Mouse (Mus musculus) ES-Bruce4 (cell line): ENCODE measurements at regions not wholly inside any gene's neighbourhood (a gene's known extent, or its start where the extent isn't known, plus 50 kb on each side); places are given as distances from the start of the nearest gene placed in this dataset.

Experiments
- EP300 ChIP-seq: IDR thresholded peaks from 2 replicates; pipeline ENCODE4 v1.6.1; 2011; ENCODE audit warnings: low read depth, low read length; ENCODE audit not compliant: insufficient read depth
- POLR2A ChIP-seq: IDR thresholded peaks from one replicate; pipeline ENCODE4 v1.8.1; 2011; ENCODE audit warnings: low read length; ENCODE audit not compliant: insufficient read depth

DNA sequence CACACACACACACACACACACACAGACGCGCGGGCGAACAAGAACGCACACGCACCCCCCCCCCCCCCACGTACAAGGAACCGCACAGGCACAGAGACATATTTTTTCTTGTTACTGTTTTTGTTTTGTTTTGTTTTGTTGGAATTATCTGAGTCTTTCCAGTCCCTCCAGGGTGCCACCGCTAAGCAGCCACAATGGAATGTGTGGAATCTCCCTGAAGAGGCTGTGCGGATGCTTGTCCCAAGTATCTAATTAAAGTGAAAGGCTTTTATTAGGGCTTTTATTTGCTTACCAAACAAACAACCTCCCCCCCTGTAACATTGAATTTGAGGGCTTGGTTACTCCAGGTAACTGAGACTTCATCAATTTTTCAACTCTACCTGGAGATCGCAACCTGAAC is 1074.2 kb downstream of the Agbl1 start:
- TF ChIP-seq POLR2A: no peak
- no peak for TF ChIP-seq EP300
